Mouse (Mus musculus) MEL (cell line): Measurements from ENCODE around the gene Prkag1. TPM values are rescaled to one million over a fixed set of nuclear protein-coding genes. Genes with fewer than 3 reads are reported as not detected.

ENCODE experiments used
- DNase-seq: peaks from one replicate; pipeline ENCODE4 v3.0.0; 2011; ENCODE audit warnings: low read depth, low spot score
- H3K27ac ChIP-seq: 2 replicates; pipeline ENCODE4 v1.5.1; 2012; ENCODE audit warnings: low read depth, mild to moderate bottlenecking, control low read depth, low read length, moderate library complexity; ENCODE audit not compliant: control insufficient read depth
- H3K27me3 ChIP-seq, 2 experiments: fragments of 150-350 bp in 1 of 2; sonication (generic) in 1 of 2; 2 replicates each; pipeline ENCODE4 v1.6.1; 2012; ENCODE audit warnings: low read length in 2 of 2, mild to moderate bottlenecking in 2 of 2, improper control_type of control experiment in 1 of 2, moderate library complexity in 1 of 2; ENCODE audit not compliant: insufficient read depth in 2 of 2, control insufficient read depth in 1 of 2
- H3K36me3 ChIP-seq, 2 experiments: 2 replicates each; pipeline ENCODE4 v1.6.1; 2012 to 2014; ENCODE audit warnings: low read length in 2 of 2, improper control_type of control experiment in 1 of 2, inconsistent platforms in 1 of 2, mild to moderate bottlenecking in 1 of 2; ENCODE audit not compliant: insufficient read depth in 2 of 2, control insufficient read depth in 1 of 2
- H3K4me1 ChIP-seq, 2 experiments: fragments of 150-350 bp in 1 of 2; sonication (generic) in 1 of 2; 2 replicates each; pipeline ENCODE4 v1.6.1; 2012; ENCODE audit warnings: low read length in 2 of 2, improper control_type of control experiment in 1 of 2, mild to moderate bottlenecking in 1 of 2; ENCODE audit not compliant: insufficient read depth in 2 of 2, control insufficient read depth in 1 of 2
- H3K4me3 ChIP-seq, 2 experiments: fragments of 150-350 bp in 1 of 2; sonication (generic) in 1 of 2; 2 replicates each; pipeline ENCODE4 v1.5.1; 2012; ENCODE audit warnings: low read depth in 2 of 2, low read length in 2 of 2, mild to moderate bottlenecking in 2 of 2, moderate library complexity in 2 of 2, control low read depth in 1 of 2, improper control_type of control experiment in 1 of 2; ENCODE audit not compliant: control insufficient read depth in 1 of 2, insufficient read depth in 1 of 2
- H3K79me2 ChIP-seq: 2 replicates; pipeline ENCODE4 v1.6.1; 2012; ENCODE audit warnings: mild to moderate bottlenecking, low read length, moderate library complexity; ENCODE audit not compliant: control insufficient read depth, poor library complexity, insufficient read depth
- H3K9ac ChIP-seq: 2 replicates; pipeline ENCODE4 v1.6.1; 2012; ENCODE audit warnings: low read depth, mild to moderate bottlenecking, control low read depth, low read length, moderate library complexity; ENCODE audit not compliant: control insufficient read depth, poor library complexity, severe bottlenecking
- H3K9me3 ChIP-seq: fragments of 150-350 bp; sonication (generic); replicated peaks from 2 replicates; pipeline ENCODE4 v1.6.1; 2012; ENCODE audit warnings: mild to moderate bottlenecking, low read length, improper control_type of control experiment, moderate library complexity; ENCODE audit not compliant: insufficient read depth
- BHLHE40 ChIP-seq: IDR thresholded peaks from 2 replicates; pipeline ENCODE4 v1.6.1; 2012; ENCODE audit warnings: low read depth, mild to moderate bottlenecking, inconsistent platforms, low read length, improper control_type of control experiment, borderline replicate concordance
- CHD2 ChIP-seq: IDR thresholded peaks from 2 replicates; pipeline ENCODE4 v1.6.1; 2011; ENCODE audit warnings: low read length, improper control_type of control experiment
- EP300 ChIP-seq, 2 experiments: IDR thresholded peaks; 2 replicates each; pipeline ENCODE4 v1.6.1; 2011; ENCODE audit warnings: improper control_type of control experiment in 2 of 2, low read length in 2 of 2, low read depth in 1 of 2, mild to moderate bottlenecking in 1 of 2
- ETS1 ChIP-seq: IDR thresholded peaks from 2 replicates; pipeline ENCODE4 v1.6.1; 2012; ENCODE audit warnings: low read depth, mild to moderate bottlenecking, inconsistent platforms, low read length, improper control_type of control experiment, moderate library complexity
- HCFC1 ChIP-seq: IDR thresholded peaks from 2 replicates; pipeline ENCODE4 v1.6.1; 2012; ENCODE audit warnings: low read depth, mild to moderate bottlenecking, inconsistent platforms, low read length, improper control_type of control experiment, moderate library complexity
- JUND ChIP-seq: IDR thresholded peaks from 2 replicates; pipeline ENCODE4 v1.6.1; 2011; ENCODE audit warnings: low read depth, mild to moderate bottlenecking, improper control_type of control experiment, low read length
- KAT2A ChIP-seq: conservative IDR thresholded peaks from 2 replicates; pipeline ENCODE4 v1.6.1; 2012; ENCODE audit warnings: low read depth, low read length, improper control_type of control experiment, inconsistent platforms
- MAFK ChIP-seq: IDR thresholded peaks from 2 replicates; pipeline ENCODE4 v1.6.1; 2011; ENCODE audit warnings: low read depth, mild to moderate bottlenecking, low read length, improper control_type of control experiment, borderline replicate concordance
- MAX ChIP-seq: IDR thresholded peaks from 2 replicates; pipeline ENCODE4 v1.6.1; 2011; ENCODE audit warnings: low read length, improper control_type of control experiment
- MAZ ChIP-seq: IDR thresholded peaks from 2 replicates; pipeline ENCODE4 v1.6.1; 2012; ENCODE audit warnings: low read depth, mild to moderate bottlenecking, inconsistent platforms, low read length, improper control_type of control experiment
- MEF2A ChIP-seq: IDR thresholded peaks from 2 replicates; pipeline ENCODE4 v1.6.1; 2014; ENCODE audit warnings: low read depth, mild to moderate bottlenecking, inconsistent platforms, low read length, improper control_type of control experiment; ENCODE audit not compliant: poor library complexity, insufficient replicate concordance, severe bottlenecking; ENCODE audit errors: extremely low read depth
- MYC ChIP-seq: IDR thresholded peaks from 2 replicates; pipeline ENCODE4 v1.6.1; 2011; ENCODE audit warnings: low read depth, mild to moderate bottlenecking, low read length, improper control_type of control experiment, moderate library complexity
- POLR2A ChIP-seq, 2 experiments: IDR thresholded peaks; 2 replicates each; pipeline ENCODE4 v1.6.1; 2011 to 2012; ENCODE audit warnings: low read length in 2 of 2, mild to moderate bottlenecking in 2 of 2, control low read depth in 1 of 2, improper control_type of control experiment in 1 of 2, low read depth in 1 of 2, moderate library complexity in 1 of 2; ENCODE audit not compliant: control insufficient read depth in 1 of 2, insufficient read depth in 1 of 2, poor library complexity in 1 of 2
- POLR2AphosphoS5 ChIP-seq: IDR thresholded peaks from 2 replicates; pipeline ENCODE4 v1.6.1; 2012; ENCODE audit warnings: low read depth, borderline replicate concordance, mild to moderate bottlenecking, inconsistent platforms, low read length, moderate library complexity, mixed read lengths
- RAD21 ChIP-seq: IDR thresholded peaks from 2 replicates; pipeline ENCODE4 v1.6.1; 2011; ENCODE audit warnings: mild to moderate bottlenecking, low read depth, low read length, improper control_type of control experiment
- RCOR1 ChIP-seq: IDR thresholded peaks from 2 replicates; pipeline ENCODE4 v1.6.1; 2012; ENCODE audit warnings: low read depth, mild to moderate bottlenecking, inconsistent platforms, low read length, improper control_type of control experiment
- SIN3A ChIP-seq: IDR thresholded peaks from 2 replicates; pipeline ENCODE4 v1.6.1; 2012; ENCODE audit warnings: low read length, improper control_type of control experiment, inconsistent platforms
- TAL1 ChIP-seq: IDR thresholded peaks from 2 replicates; pipeline ENCODE4 v1.6.1; 2012; ENCODE audit warnings: mild to moderate bottlenecking, inconsistent platforms, low read length, moderate library complexity, mixed read lengths
- TBP ChIP-seq: IDR thresholded peaks from 2 replicates; pipeline ENCODE4 v1.8.0; 2011; ENCODE audit warnings: low read depth, low read length, improper control_type of control experiment
- UBTF ChIP-seq: IDR thresholded peaks from 2 replicates; pipeline ENCODE4 v1.6.1; 2012; ENCODE audit warnings: low read depth, mild to moderate bottlenecking, inconsistent platforms, low read length, improper control_type of control experiment, moderate library complexity, borderline replicate concordance; ENCODE audit not compliant: insufficient read depth
- USF1 ChIP-seq: IDR thresholded peaks from 2 replicates; pipeline ENCODE4 v1.6.1; 2014; ENCODE audit warnings: low read depth, mild to moderate bottlenecking, inconsistent platforms, low read length, improper control_type of control experiment, moderate library complexity
- ZMIZ1 ChIP-seq: IDR thresholded peaks from 2 replicates; pipeline ENCODE4 v1.6.1; 2012; ENCODE audit warnings: low read depth, mild to moderate bottlenecking, inconsistent platforms, low read length, improper control_type of control experiment, moderate library complexity
- ZNF384 ChIP-seq: IDR thresholded peaks from 2 replicates; pipeline ENCODE4 v1.6.1; 2012; ENCODE audit warnings: low read depth, mild to moderate bottlenecking, inconsistent platforms, low read length, improper control_type of control experiment
- polyA plus RNA-seq, 2 experiments: library from polyadenylated mRNA; stranded (reverse) in 1 of 2; unstranded in 1 of 2; fragments of >175 nt in 1 of 2; fragments of >200 nt in 1 of 2; gene quantifications; 2 replicates each; pipeline versions ENCODE4 v1.2.1 to v1.2.4; 2012; ENCODE audit warnings: low replicate concordance in 2 of 2, low read depth in 1 of 2; ENCODE audit not compliant: insufficient read length in 2 of 2, insufficient read depth in 1 of 2, missing spikeins in 1 of 2
- total RNA-seq: library from RNA; depleted of rRNA; stranded (reverse); fragments of 300-350 nt; gene quantifications from 2 replicates; pipeline ENCODE4 v1.2.3, GENCODE M21; 2012

The Prkag1 gene
- total and polyA plus RNA-seq, 3 experiments: 122 to 348 (median 141) TPM

DNA sequence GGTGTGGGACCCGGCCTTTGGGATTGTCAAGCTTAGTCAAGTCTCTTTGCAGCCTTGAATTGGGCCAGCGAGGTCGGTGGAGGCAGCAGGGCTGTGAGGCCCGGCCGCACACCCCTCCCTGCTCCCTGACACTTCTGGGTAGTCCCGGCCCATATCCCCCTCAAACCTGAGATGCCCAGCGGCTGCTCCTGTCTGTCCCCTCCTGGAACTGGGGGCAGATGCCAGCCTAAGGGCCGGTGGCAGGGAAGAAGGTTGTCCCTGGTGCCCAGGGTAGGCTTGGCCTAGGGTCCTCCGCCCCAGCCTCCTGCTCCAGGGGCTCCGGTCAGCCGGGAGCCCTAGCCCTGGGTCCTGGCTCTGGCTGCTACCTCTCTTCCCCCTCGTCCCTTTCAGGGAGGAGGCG, 2.7 kb upstream of the Prkag1 start:
- Histone ChIP-seq H3K27me3 (no peaks in the 10 kb centered on the region), H3K9ac (no peak overlapping the region), H3K27ac (no peak overlapping the region), H3K79me2 (peaks cover 15% of the 10 kb centered on the region), H3K4me1 (peaks cover 15 to 16% of the 10 kb centered on the region in 2 experiments), H3K4me3 (no peak overlapping the region), H3K9me3 (no peaks in the 10 kb centered on the region), H3K36me3 (peaks cover 13 to 21% of the 10 kb centered on the region in 2 experiments)
- DNase-seq: no peak
- TF ChIP-seq MEF2A (no peak), MAX (no peak), BHLHE40 (no peak), RCOR1 (no peak)

DNA sequence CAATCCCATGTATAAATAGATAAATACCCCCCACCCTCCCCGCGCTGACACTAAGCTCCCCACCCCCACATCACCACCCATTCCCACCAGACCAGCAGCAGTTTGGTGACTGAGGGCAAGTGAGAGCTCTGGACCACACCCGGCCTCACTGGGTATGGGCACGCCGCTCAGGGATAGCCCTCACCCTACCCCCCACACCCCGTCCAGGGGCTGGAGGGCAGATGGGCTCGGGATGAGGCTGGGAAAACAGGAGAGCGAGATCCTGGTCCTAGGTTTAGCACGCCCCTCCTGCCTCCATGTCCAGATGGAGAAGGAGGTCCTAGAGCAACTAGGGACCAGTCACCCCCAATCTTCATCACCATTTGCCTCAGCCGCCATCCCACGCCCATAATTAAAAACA, 2.0 kb upstream of the Prkag1 start:
- H3K9ac ChIP-seq: no peak overlapping the region
- TF ChIP-seq ETS1 (no peak), ZNF384 (no peak)
- H3K36me3 ChIP-seq: peaks cover 9 to 22% of the 10 kb centered on the region in 2 experiments
- no peak overlapping the region; the same call in 1 of the 2 replicates for H3K27ac ChIP-seq
- DNase-seq: no peak
- H3K4me3 ChIP-seq: no peak overlapping the region
- H3K9me3 ChIP-seq: no peaks in the 10 kb centered on the region
- no peaks in the 10 kb centered on the region for H3K27me3 ChIP-seq
- peaks cover 15 to 18% of the 10 kb centered on the region in 2 experiments for H3K4me1 ChIP-seq
- H3K79me2 ChIP-seq: peaks cover 20% of the 10 kb centered on the region

DNA sequence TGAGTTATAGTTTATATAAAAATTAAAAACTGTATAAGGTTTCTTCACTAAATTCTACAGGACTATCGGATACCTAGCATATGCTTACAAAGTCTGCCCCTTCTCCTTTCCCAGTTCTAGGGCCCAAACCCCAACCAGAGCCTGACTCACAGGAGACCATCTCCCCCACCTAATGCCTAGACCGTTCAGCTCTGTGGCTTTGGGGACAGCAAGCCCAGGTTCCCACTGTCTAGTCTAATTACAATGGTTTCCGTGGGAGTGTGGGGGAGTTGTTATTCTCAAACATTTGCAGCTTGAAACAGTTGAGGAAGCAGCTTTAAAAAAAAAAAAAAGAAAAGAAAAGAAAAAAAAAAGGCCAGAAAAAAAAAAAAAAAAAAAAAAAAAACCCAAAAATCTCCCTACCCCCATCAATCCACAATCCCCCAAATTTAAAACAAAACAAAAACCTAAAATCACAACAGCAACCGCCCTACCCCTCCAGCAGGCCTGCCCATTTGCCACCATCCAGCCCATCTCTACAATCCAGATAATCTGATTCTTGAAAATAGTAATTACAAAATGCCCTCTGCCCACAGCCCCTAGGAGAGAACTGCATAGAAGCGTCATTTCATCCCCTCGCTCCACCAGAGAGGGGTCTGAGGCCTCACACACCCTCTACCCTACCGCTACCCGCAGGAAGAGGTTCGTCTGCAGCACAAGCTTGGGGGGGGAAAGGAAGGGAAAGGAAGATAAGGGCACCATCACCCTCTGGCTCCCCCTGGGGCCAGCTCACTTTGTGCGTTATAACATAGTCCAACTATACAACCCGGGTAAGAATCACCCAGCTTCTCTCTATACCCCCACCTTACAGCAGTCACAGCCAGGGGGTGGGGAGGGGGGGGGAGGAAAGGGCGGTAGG, 1.1 kb upstream of the Prkag1 start:
- H3K4me3 ChIP-seq: peak overlapping the region; percentile 41 to 62
- H3K27ac ChIP-seq: peak overlapping the region; percentile 97
- H3K36me3 ChIP-seq: peaks cover 3 to 25% of the 10 kb centered on the region in 2 experiments; a peak in 3 of 4 replicates
- peaks cover 15 to 25% of the 10 kb centered on the region in 2 experiments for H3K4me1 ChIP-seq
- H3K9me3 ChIP-seq: no peaks in the 10 kb centered on the region
- peaks cover 27% of the 10 kb centered on the region for H3K79me2 ChIP-seq
- peak overlapping the region; percentile 75 for H3K9ac ChIP-seq
- peak; percentile 93 for DNase-seq
- no peaks in the 10 kb centered on the region for H3K27me3 ChIP-seq
- TF ChIP-seq ZNF384 (peak; percentile 78), BHLHE40 (no peak), KAT2A (0 out of 2 replicates have a peak, but pooled peaks have one; percentile 47), SIN3A (peak; percentile 74), HCFC1 (peak; percentile 70), ETS1 (0 out of 2 replicates have a peak, but pooled peaks have one; percentile 55), POLR2A (IDR thresholded peaks at IDR 0.05; ENCODE audit: control insufficient read depth in 1 of 2, insufficient read depth in 1 of 2, low read depth in 1 of 2, low read length in 2 of 2, poor library complexity in 1 of 2) (peak; percentile 37 to 55; a peak in 1 of 4 replicates), ZMIZ1 (no peak), RAD21 (no peak), UBTF (no peak), MAZ (peak; percentile 98), JUND (0 out of 2 replicates have a peak, but pooled peaks have one; percentile 23), MAFK (no peak), EP300 (IDR thresholded peaks at IDR 0.05; ENCODE audit: low read depth in 1 of 2, low read length in 2 of 2) (peak; percentile 56 to 57; a peak in 3 of 4 replicates), TBP (no peak), POLR2AphosphoS5 (no peak), TAL1 (peak; percentile 52; the same call in 1 of the 2 replicates), USF1 (no peak), CHD2 (no peak), MYC (0 out of 2 replicates have a peak, but pooled peaks have one; percentile 47)
